Mouse (Mus musculus) urinary bladder, postnatal 25 days (tissue): ENCODE measurements around the gene Lztr1.

Source experiments
- DNase-seq: peaks from one replicate; pipeline ENCODE4 v3.0.0; 2022; ENCODE audit warnings: low spot score

Gene Lztr1

DNA sequence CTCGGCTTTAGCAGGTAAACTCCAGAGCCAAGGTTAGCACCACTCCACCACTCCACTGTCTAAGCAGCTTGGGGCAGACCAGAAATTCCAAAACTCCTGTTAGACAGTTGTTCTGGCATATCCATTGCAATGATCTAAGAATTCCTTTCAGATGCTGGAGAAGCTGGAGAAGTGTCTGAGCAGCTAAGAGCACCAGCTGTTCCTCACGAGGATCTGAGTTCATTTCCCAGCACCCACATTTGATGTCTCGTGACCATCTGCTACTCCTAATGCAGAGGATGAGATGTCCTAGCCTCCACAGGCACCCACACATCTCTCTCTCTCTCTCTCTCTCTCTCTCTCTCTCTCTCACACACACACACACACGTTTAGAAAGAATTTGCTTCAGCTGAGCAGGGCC, 48.4 kb downstream of the Lztr1 start:
- no peak for DNase-seq

DNA sequence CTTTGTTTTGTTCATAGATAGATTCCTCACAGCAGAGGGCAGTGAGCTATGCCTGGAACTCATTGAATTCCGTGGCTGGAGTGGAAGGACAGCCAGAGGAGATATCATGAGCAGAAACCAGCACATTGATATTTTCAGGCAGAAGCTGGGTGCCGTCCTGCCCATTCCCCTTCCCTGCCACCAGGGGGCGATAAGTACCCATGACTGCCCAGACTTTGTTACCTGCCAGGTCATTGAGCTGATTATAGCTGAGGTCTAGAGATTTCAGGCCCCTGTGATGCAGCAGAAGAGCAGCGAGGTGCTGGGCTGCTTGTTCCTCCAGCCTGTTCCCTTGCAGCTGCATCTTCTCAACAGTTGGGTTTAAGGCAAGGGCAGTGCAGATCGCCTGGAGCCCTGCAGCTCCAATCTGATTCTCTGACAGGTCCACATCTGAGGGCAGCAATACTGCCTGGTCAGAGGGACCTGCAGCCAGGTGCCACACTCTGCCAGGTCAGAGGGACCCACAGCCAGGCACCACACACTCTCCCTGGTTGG, 49.5 kb downstream of the Lztr1 start:
- peak; percentile 73 for DNase-seq

- no peak for DNase-seq
Measured at GRCm38 (mm10) chr16:17558811-17559210, 50.3 kb downstream of the Lztr1 start.

- no peak for DNase-seq
Measured at GRCm38 (mm10) chr16:17559396-17560027, 51.0 kb downstream of the Lztr1 start.

GRCm38 (mm10) chr16:17561128-17561750, 52.8 kb downstream of the Lztr1 start, which contains the start of gene Lrrc74b:
Gene Lrrc74b, minus strand, starts transcription at chr16:17561247.
- peak; percentile 32 for DNase-seq

DNA sequence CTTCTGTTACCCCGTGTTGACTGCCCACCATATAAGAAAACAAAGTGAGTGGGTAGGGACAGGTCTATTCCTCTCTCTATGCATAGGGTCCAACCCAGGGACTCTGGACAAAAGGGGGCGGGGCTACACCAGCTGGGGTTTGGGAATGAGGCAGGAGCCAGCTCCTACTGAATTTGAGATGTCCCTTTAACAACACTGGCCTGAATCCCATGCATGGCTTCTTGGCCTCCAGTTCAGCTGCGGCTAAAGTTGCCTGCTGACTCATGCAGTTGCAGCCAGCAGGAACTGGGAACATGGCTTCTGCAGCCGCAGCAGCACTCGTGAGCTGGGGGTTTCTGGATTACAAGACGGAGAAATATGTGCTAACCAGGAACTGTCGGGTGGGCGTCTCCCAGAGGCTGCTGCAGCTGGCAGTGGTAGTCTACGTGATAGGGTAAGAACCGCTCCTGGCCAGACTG, 53.3 kb downstream of the Lztr1 start, which contains the start of gene P2rx6:
TSS of gene P2rx6 (plus strand) at position 135 of the 458 bp plus-strand sequence.
- DNase-seq = no peak

- DNase-seq = no peak
Measured at GRCm38 (mm10) chr16:17563580-17563979, 55.1 kb downstream of the Lztr1 start.

- no peak for DNase-seq
Measured at GRCm38 (mm10) chr16:17564221-17564620, 55.7 kb downstream of the Lztr1 start.

- DNase-seq = no peak
Measured at GRCm38 (mm10) chr16:17564771-17565170, 56.3 kb downstream of the Lztr1 start.

DNA sequence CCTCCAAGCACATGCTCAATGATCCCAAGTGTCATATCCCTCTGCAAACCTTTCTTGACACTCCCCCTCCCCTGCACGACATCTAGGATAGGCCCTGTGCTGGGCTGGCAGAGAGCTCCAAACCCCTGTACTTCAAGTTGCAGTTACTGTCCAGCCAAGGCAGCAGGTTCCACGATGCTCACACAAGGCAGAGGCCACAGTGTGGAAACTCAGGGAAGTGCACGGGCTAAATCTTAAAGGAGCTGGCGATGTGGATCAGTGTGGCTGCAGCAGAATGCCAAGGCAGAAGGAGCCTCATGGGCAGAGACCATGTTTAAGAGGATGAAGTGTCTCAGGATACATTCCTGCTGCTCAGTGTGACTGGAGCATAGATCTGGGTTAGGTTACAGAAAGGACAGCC, 57.7 kb downstream of the Lztr1 start:
- no peak for DNase-seq
